ENCODE assay signal across 8 mouse cellular contexts in the genomic region with DNA sequence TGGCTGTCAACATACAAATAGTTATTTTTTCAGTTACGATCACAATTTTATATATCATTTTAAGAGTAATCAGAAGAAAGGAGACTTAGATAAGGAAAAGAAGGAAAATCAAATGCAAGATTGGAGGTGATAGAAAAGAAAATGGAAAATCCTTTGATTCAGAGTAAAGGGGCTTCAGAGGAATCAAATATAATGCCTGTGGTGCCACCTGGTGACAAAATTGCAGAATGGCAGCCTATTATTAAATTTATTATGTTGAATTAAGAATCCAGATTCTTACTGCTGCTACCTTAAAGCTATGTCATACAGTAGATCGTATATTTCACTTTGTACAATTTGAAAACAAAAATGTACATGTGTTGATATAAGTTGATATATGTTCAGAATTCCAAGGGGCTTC. TPM values are rescaled to one million over a fixed set of nuclear protein-coding genes. Genes with fewer than 3 reads are reported as not detected.
DNase-seq lines count a peak whose midpoint lies in the region; ATAC-seq and TF ChIP-seq lines count a peak whose summit lies in the region.

No protein-coding gene starts in this region.

- no peaks in the 10 kb centered on the region for H3K27me3 ChIP-seq in intestine, postnatal 0 days (replicated peaks; ENCODE audit: control insufficient read depth, insufficient read depth, low read length)
- no peaks in the 10 kb centered on the region for H3K27me3 ChIP-seq in intestine, embryonic 15.5 days (replicated peaks)
- no peaks in the 10 kb centered on the region for H3K27me3 ChIP-seq in embryonic facial prominence, embryonic 14.5 days (replicated peaks; ENCODE audit: control insufficient read depth, insufficient read depth, low read length)
- H3K27me3 ChIP-seq in neural tube, embryonic 15.5 days (replicated peaks): 0 out of 2 replicates have a peak, but pooled peaks cover 2% of the 10 kb centered on the region

- TF ChIP-seq CTCF in intestine, postnatal 0 days (IDR thresholded peaks at IDR 0.05; ENCODE audit: low read depth): peak; percentile 68

- H3K9me3 ChIP-seq in intestine, postnatal 0 days (ENCODE audit: control insufficient read depth): no peaks in the 10 kb centered on the region
- no peaks in the 10 kb centered on the region for H3K9me3 ChIP-seq in intestine, embryonic 15.5 days
- H3K9me3 ChIP-seq in embryonic facial prominence, embryonic 14.5 days (ENCODE audit: control insufficient read depth, low read length): peaks cover 14% of the 10 kb centered on the region; the same call in 1 of the 2 replicates
- no peaks in the 10 kb centered on the region for H3K9me3 ChIP-seq in neural tube, embryonic 15.5 days (replicated peaks)

- peak; percentile 48 for DNase-seq in 416B (ENCODE audit: low read depth)
- peak; percentile 2 for DNase-seq in embryonic facial prominence, embryonic 14.5 days (ENCODE audit: low spot score)
- DNase-seq in right cerebral cortex, postnatal 25 days: no peak
- DNase-seq in left cerebral cortex, postnatal 4 days: no peak

- H3K27ac ChIP-seq in intestine, postnatal 0 days (ENCODE audit: low read depth, low read length): no peak overlapping the region
- H3K27ac ChIP-seq in intestine, embryonic 15.5 days: no peak overlapping the region
- H3K27ac ChIP-seq in embryonic facial prominence, embryonic 14.5 days (replicated peaks; ENCODE audit: low read depth, low read length): no peak overlapping the region
- H3K27ac ChIP-seq in neural tube, embryonic 15.5 days (replicated peaks): no peak overlapping the region

- no peak overlapping the region for H3K4me2 ChIP-seq in intestine, postnatal 0 days (replicated peaks; ENCODE audit: low read depth)
- no peak overlapping the region for H3K4me2 ChIP-seq in intestine, embryonic 15.5 days (replicated peaks)
- no peak overlapping the region for H3K4me2 ChIP-seq in embryonic facial prominence, embryonic 14.5 days (ENCODE audit: low read depth, low read length)
- H3K4me2 ChIP-seq in neural tube, embryonic 15.5 days: no peak overlapping the region

- ATAC-seq in intestine, postnatal 0 days: no peak
- ATAC-seq in intestine, embryonic 15.5 days: no peak
- peak; percentile 34 for ATAC-seq in CD4-positive, CD25-positive, alpha-beta regulatory T cell, adult 4 months
- no peak for ATAC-seq in embryonic facial prominence, embryonic 14.5 days (ENCODE audit: low read depth)
- ATAC-seq in neural tube, embryonic 15.5 days (ENCODE audit: low FRiP score): no peak

- no peak overlapping the region for H3K4me3 ChIP-seq in intestine, postnatal 0 days (ENCODE audit: low read depth, low read length)
- no peak overlapping the region for H3K4me3 ChIP-seq in intestine, embryonic 15.5 days (replicated peaks)
- H3K4me3 ChIP-seq in embryonic facial prominence, embryonic 14.5 days (ENCODE audit: low read depth, low read length): no peak overlapping the region
- H3K4me3 ChIP-seq in neural tube, embryonic 15.5 days (replicated peaks): no peak overlapping the region

- WGBS in intestine, postnatal 0 days: 53% methylated on average over 2 of the region's 2 CpGs
- 47% methylated on average over 2 of the region's 2 CpGs for WGBS in intestine, embryonic 15.5 days
- WGBS in embryonic facial prominence, embryonic 14.5 days: 56% methylated on average over 2 of the region's 2 CpGs
- WGBS in neural tube, embryonic 15.5 days: 52% methylated on average over 2 of the region's 2 CpGs

- H3K4me1 ChIP-seq in intestine, postnatal 0 days (replicated peaks; ENCODE audit: control insufficient read depth, insufficient read depth, low read length): no peaks in the 10 kb centered on the region
- H3K4me1 ChIP-seq in intestine, embryonic 15.5 days (replicated peaks): no peaks in the 10 kb centered on the region
- no peaks in the 10 kb centered on the region for H3K4me1 ChIP-seq in embryonic facial prominence, embryonic 14.5 days (ENCODE audit: control insufficient read depth, insufficient read depth, low read length)
- H3K4me1 ChIP-seq in neural tube, embryonic 15.5 days: no peaks in the 10 kb centered on the region

- no peaks in the 10 kb centered on the region for H3K36me3 ChIP-seq in intestine, postnatal 0 days (ENCODE audit: control insufficient read depth, insufficient read depth)
- H3K36me3 ChIP-seq in intestine, embryonic 15.5 days: no peaks in the 10 kb centered on the region
- no peaks in the 10 kb centered on the region for H3K36me3 ChIP-seq in embryonic facial prominence, embryonic 14.5 days (ENCODE audit: control insufficient read depth, insufficient read depth, low read length)
- H3K36me3 ChIP-seq in neural tube, embryonic 15.5 days: no peaks in the 10 kb centered on the region

- H3K9ac ChIP-seq in intestine, postnatal 0 days (ENCODE audit: low read depth, low read length): no peak overlapping the region
- H3K9ac ChIP-seq in intestine, embryonic 15.5 days: no peak overlapping the region
- H3K9ac ChIP-seq in embryonic facial prominence, embryonic 14.5 days (ENCODE audit: low read depth, low read length): no peak overlapping the region
- H3K9ac ChIP-seq in neural tube, embryonic 15.5 days (replicated peaks): no peak overlapping the region

- intact Hi-C loops in left cerebral cortex, postnatal 4 days (cut with DNase I): loop anchor here (5.0 kb wide), 2 partner anchors 534 to 669 kb away; partner anchors contain the start of gene S1pr4

RNA-seq across cellular contexts. Expression of gene AU041133, which starts 43.0 kb away (rescaled TPM):
- polyA plus RNA-seq in intestine, postnatal 0 days (2015; fragmentation: Nextera tagmentation; extraction: Ambion mirVana): 3.0 TPM in 2 replicates
- 4.6 and 5.4 TPM in 2 replicates for polyA plus RNA-seq in intestine, embryonic 15.5 days (2015; fragmentation: Nextera tagmentation; extraction: Ambion mirVana)
- 10 to 100 TPM in 1 of 2 experiments, 1 to 10 TPM in 1; 9.0 to 13.8 TPM for polyA plus RNA-seq in CD4-positive, CD25-positive, alpha-beta regulatory T cell, adult 4 months (2017; shearing (Covaris generic))
- polyA plus RNA-seq in embryonic facial prominence, embryonic 14.5 days (2014; fragmentation: Nextera tagmentation; extraction: Ambion mirVana): 4.8 and 5.7 TPM in 2 replicates
- polyA plus RNA-seq in neural tube, embryonic 15.5 days (2015; fragmentation: Nextera tagmentation; extraction: Ambion mirVana): 9.8 and 10.9 TPM in 2 replicates
- total RNA-seq in left cerebral cortex, postnatal 4 days (2021): 10 to 100 TPM; 15.4 to 17.8 TPM

Comparison
In these comparisons a context has a peak if more than half of its experiments do, and no peak if none do; other contexts are left out.
1. DNase-seq: peak in 416B (single experiment) and embryonic facial prominence, embryonic 14.5 days (single experiment); none in right cerebral cortex, postnatal 25 days (single experiment) and left cerebral cortex, postnatal 4 days (single experiment).